In genomic region chrX:12716036-12716435, GRCm38 (mm10) we compare ENCODE assay signal across 27 mouse cellular contexts.
"Had no signal": no experiment of that assay in that cellular context is flagged by ENCODE, and none has a peak within 500 bp of the region (broad histone marks: within the 10 kb centered on the region; RNA-seq: fewer than 3 reads in every experiment).

No protein-coding gene starts in this region.

- DNase-seq: left cerebral cortex, postnatal 4 days; liver; liver, embryonic 13.5 days; liver, postnatal 0 days; lung, adult 18-20 months; lung, adult 2 months; lung, embryonic 14.5 days; lung, postnatal 10 days; lung, postnatal 14 days; lung, postnatal 36 days; lung, postnatal 4 days; midbrain, embryonic 14.5 days had no signal

- H3K4me1 ChIP-seq: limb, embryonic 10.5 days; limb, embryonic 12.5 days; limb, embryonic 13.5 days; limb, embryonic 15.5 days; liver, embryonic 12.5 days; liver, embryonic 13.5 days; liver, embryonic 15.5 days; lung, embryonic 15.5 days; megakaryocyte, embryonic 14.5 days; midbrain, embryonic 10.5 days; midbrain, embryonic 12.5 days; midbrain, embryonic 13.5 days; midbrain, embryonic 15.5 days had no signal

- H3K27ac ChIP-seq: limb, embryonic 10.5 days; limb, embryonic 12.5 days; limb, embryonic 13.5 days; limb, embryonic 15.5 days; liver, embryonic 12.5 days; liver, embryonic 13.5 days; liver, embryonic 14.5 days; liver, embryonic 15.5 days; lung, embryonic 15.5 days; macrophage; midbrain, embryonic 10.5 days; midbrain, embryonic 12.5 days; midbrain, embryonic 13.5 days; midbrain, embryonic 15.5 days had no signal

- H3K27me3 ChIP-seq: limb, embryonic 12.5 days; limb, embryonic 13.5 days; limb, embryonic 15.5 days; liver, embryonic 12.5 days; liver, embryonic 13.5 days; liver, embryonic 15.5 days; lung, embryonic 15.5 days; midbrain, embryonic 12.5 days; midbrain, embryonic 13.5 days; midbrain, embryonic 15.5 days had no signal

- H3K4me3 ChIP-seq: limb, embryonic 10.5 days; limb, embryonic 12.5 days; limb, embryonic 13.5 days; limb, embryonic 15.5 days; liver, embryonic 12.5 days; liver, embryonic 13.5 days; liver, embryonic 15.5 days; lung, embryonic 15.5 days; megakaryocyte, embryonic 14.5 days; midbrain, embryonic 10.5 days; midbrain, embryonic 12.5 days; midbrain, embryonic 13.5 days; midbrain, embryonic 15.5 days; myocyte had no signal
